Mouse (Mus musculus): ENCODE data around the gene Rasl10b. TPM values are rescaled to one million over a fixed set of nuclear protein-coding genes. Genes with fewer than 3 reads are reported as not detected.

The Rasl10b gene
- total RNA-seq, 2 experiments from 2014 or later: 223 to 227 TPM

DNA sequence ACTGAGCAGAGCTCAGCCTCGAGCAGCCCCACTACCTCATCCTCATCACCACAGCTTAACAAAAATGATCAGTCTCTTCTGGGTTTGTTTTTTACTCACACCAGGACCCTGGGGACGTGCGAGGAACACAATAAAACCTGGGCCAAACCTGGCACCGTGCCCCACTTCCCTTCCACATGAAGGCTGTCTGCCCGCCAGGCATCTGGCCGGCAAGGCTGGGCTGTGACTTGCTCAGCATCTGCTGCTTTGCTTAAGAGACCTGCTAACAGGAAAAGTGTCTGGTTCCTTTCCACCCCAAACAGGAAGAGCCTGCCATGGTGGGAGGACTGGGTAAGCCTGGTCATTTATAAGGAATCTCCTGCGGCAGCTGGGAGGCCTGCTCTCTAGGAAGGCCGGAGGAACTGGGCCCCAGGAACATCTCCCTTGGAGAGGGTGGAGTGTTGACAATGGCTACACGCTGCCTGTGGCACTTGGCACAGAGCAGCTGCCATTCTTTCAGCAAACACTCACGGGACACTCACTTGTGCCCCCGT, 58.2 kb downstream of the Rasl10b start:
- DNase-seq: no peak

DNA sequence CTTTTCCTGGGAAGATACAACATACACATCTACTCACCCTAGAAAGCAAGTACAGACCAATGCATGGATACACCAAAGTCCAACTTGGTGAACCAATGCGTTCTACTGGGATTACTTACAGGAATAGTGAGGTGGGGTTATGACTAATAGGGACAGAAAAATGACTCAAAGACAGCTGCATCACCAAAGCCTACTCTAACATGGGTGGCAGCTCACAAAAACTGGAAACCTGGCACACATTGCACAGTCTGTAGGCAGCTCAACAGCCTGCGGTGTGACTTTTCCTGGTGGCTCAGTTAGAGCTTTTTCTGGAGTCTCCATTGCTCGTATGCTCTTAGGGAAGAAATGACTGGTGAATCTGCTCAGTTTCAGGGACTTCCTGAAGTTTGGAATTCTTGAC, 59.8 kb downstream of the Rasl10b start:
- DNase-seq: no peak

Other genes with a start within 250 kb of the Rasl10b start
- under 1 TPM in 1 of 2 experiments, not detected in 1; 0.13 TPM for gene Slfn4, start 234.0 kb upstream of the Rasl10b start, total RNA-seq (2021)
- under 1 TPM; 0.38 to 0.45 TPM for gene Slfn3, start 217.8 kb upstream of the Rasl10b start, total RNA-seq (2021)
- gene Slfn14, start 122.4 kb upstream of the Rasl10b start, total RNA-seq (2021): not detected
- gene Ap2b1, start 110.1 kb upstream of the Rasl10b start, total RNA-seq (2021): 100 to 1,000 TPM; 329 to 361 TPM
- gene Pex12, start 106.6 kb upstream of the Rasl10b start, total RNA-seq (2021): 1 to 10 TPM; 7.9 to 9.9 TPM
- under 1 TPM; 0.12 to 0.15 TPM for gene Gas2l2, start 20.3 kb downstream of the Rasl10b start, total RNA-seq (2021)
- gene 1700020L24Rik, start 28.5 kb downstream of the Rasl10b start, total RNA-seq (2021): not detected
- 1 to 10 TPM; 2.9 to 4.0 TPM for gene Mmp28, start 53.9 kb downstream of the Rasl10b start, total RNA-seq (2021)
- 10 to 100 TPM; 75.0 to 77.4 TPM for gene Taf15, start 63.9 kb downstream of the Rasl10b start, total RNA-seq (2021)
- gene Heatr9, start 113.0 kb downstream of the Rasl10b start, total RNA-seq (2021): not detected
- gene Ccl5, start 121.4 kb downstream of the Rasl10b start, total RNA-seq (2021): not detected
- gene Ccl9, start 169.5 kb downstream of the Rasl10b start, total RNA-seq (2021): 1 to 10 TPM; 4.6 to 5.2 TPM
- 1 to 10 TPM in 1 of 2 experiments, under 1 TPM in 1; 0.82 to 2.0 TPM for gene Ccl6, start 183.9 kb downstream of the Rasl10b start, total RNA-seq (2021)
- not detected for gene Rpl9-ps1, start 236.5 kb downstream of the Rasl10b start, total RNA-seq (2021)
- not detected for gene Ccl3, start 240.2 kb downstream of the Rasl10b start, total RNA-seq (2021)